Mouse (Mus musculus) liver, postnatal 0 days (tissue): ENCODE results near the gene Sox5. TPM values are rescaled to one million over a fixed set of nuclear protein-coding genes. Genes with fewer than 3 reads are reported as not detected.

Source experiments
- ATAC-seq: fragments of 200-750 bp; cut with Nextera tagmentation; 2 replicates; pipeline ENCODE4 v1.8.0; 2017; ENCODE audit warnings: mild to moderate bottlenecking, moderate library complexity
- DNase-seq: peaks from one replicate; pipeline ENCODE4 v3.0.0-alpha.2; 2016
- H3K27ac ChIP-seq: fragments of 300-500 bp; sonication (generic); 2 replicates; pipeline ENCODE4 v1.5.1; 2014; ENCODE audit warnings: antibody characterized with exemption, moderate library complexity, mild to moderate bottlenecking, low read depth
- H3K27me3 ChIP-seq: fragments of 300-500 bp; sonication (generic); 2 replicates; pipeline ENCODE4 v1.6.1; 2014; ENCODE audit warnings: low read length, control low read depth, mixed read lengths; ENCODE audit not compliant: insufficient read depth
- H3K36me3 ChIP-seq: fragments of 300-500 bp; sonication (generic); replicated peaks from 2 replicates; pipeline ENCODE4 v1.6.1; 2014; ENCODE audit warnings: mild to moderate bottlenecking, control low read depth, low read length, moderate library complexity, mixed read lengths; ENCODE audit not compliant: insufficient read depth
- H3K4me1 ChIP-seq: fragments of 300-500 bp; sonication (generic); 2 replicates; pipeline ENCODE4 v1.6.1; 2014; ENCODE audit warnings: antibody characterized with exemption, mild to moderate bottlenecking, control low read depth; ENCODE audit not compliant: insufficient read depth
- H3K4me2 ChIP-seq: fragments of 300-500 bp; sonication (generic); 2 replicates; pipeline ENCODE4 v1.6.1; 2014; ENCODE audit warnings: low read depth, mild to moderate bottlenecking, low read length, moderate library complexity, mixed read lengths
- H3K4me3 ChIP-seq: fragments of 300-500 bp; sonication (generic); 2 replicates; pipeline ENCODE4 v1.5.1; 2014; ENCODE audit warnings: low read depth, low read length
- H3K9ac ChIP-seq: fragments of 300-500 bp; sonication (generic); replicated peaks from 2 replicates; pipeline ENCODE4 v1.6.1; 2014; ENCODE audit warnings: mild to moderate bottlenecking, moderate library complexity
- H3K9me3 ChIP-seq: fragments of 300-500 bp; sonication (generic); 2 replicates; pipeline ENCODE4 v1.6.1; 2016; ENCODE audit warnings: mild to moderate bottlenecking, control low read depth, low read length, mixed read lengths
- CTCF ChIP-seq: sonication (generic); IDR thresholded peaks from 2 replicates; pipeline ENCODE4 v1.5.1; 2016; ENCODE audit warnings: antibody characterized with exemption, low read depth
- EP300 ChIP-seq: IDR thresholded peaks from 2 replicates; pipeline ENCODE4 v1.6.1; 2016; ENCODE audit warnings: antibody characterized with exemption, low read depth, mild to moderate bottlenecking
- WGBS: fragments of 180-500 bp; shearing (Covaris S2); extraction: QIAGEN DNeasy Blood & Tissue Kit; methylation state at CpG from one replicate; pipeline ENCODE4 v1.1.7; 2014; ENCODE audit not compliant: insufficient replicate concordance; 5-methylcytosine and 5-hydroxymethylcytosine counted together
- polyA plus RNA-seq: library from polyadenylated mRNA; unstranded; fragments of >200 nt; fragmentation: Nextera tagmentation; extraction: Ambion mirVana; gene quantifications from 2 replicates; pipeline ENCODE4 v1.2.1, GENCODE M21; 2015

Sox5 gene
- polyA plus RNA-seq, 1 experiment from 2014 or later = 7.5 TPM

DNA sequence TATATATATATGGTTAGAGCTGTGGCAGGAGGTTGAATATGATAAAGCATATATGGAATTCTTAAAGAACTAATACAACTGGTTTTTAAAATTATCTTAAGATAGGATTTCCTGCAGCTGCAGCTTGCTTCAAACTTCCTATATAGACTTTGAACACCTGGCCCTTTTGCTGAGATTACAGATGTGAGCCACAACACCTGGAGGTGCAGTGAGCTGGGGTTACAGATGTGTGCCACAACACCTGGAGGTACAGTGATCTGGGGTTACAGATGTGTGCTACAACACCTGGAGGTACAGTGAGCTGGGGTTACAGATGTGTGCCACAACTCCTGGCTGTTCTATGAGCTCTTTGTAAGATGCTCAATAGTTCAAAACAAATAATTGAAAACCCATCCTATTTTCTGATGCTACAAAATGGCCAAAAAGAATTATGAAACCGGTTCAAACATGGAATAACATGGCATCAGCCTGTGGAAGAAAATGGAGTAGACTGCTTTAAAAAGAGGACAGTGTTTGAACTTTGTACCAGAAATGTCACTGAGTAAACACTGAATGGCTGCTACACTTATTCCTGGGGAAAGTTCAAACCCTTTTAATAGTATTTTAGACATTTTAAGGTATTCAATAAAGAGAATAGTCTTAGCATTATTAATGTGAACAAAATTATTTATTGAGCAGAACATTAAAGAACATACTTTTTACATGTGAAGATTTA lies 695.5 kb downstream of the Sox5 start:
- DNase-seq (no peak), ATAC-seq (peak; percentile 74)
- Histone ChIP-seq H3K9ac (no peak overlapping the region), H3K9me3 (no peaks in the 10 kb centered on the region), H3K4me1 (peaks cover 9% of the 10 kb centered on the region), H3K36me3 (no peaks in the 10 kb centered on the region), H3K27me3 (no peaks in the 10 kb centered on the region), H3K4me3 (no peak overlapping the region), H3K4me2 (no peak overlapping the region), H3K27ac (no peak overlapping the region)
- 0 out of 2 replicates have a peak, but pooled peaks have one; percentile 12 for TF ChIP-seq EP300
- no peak for TF ChIP-seq CTCF
- 44% methylated on average over 1 of the region's 1 CpGs for WGBS

DNA sequence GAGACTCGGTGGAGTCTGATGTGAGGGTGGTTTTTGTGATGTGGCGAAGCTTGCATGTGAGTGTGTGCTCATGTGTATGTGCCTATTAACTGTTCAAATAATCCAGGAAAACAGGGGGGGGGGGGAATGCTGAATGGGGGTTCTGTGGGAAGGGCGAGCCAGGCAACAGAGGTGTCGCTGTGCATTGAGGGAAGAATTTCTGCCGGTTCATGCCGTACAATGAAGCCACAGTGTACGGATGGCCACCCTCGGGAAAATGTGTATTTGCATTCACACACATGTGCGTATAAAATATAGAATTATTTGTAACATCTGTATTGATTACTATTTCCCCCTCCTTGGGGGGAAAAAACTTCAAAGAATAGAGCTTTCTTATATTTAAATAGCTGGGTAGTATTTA lies 699.5 kb downstream of the Sox5 start:
- no peak for TF ChIP-seq EP300
- TF ChIP-seq CTCF = no peak
- Histone ChIP-seq H3K27ac (no peak overlapping the region), H3K4me2 (no peak overlapping the region), H3K4me1 (0 out of 2 replicates have a peak, but pooled peaks cover 2% of the 10 kb centered on the region), H3K27me3 (no peaks in the 10 kb centered on the region), H3K4me3 (no peak overlapping the region), H3K9ac (no peak overlapping the region), H3K9me3 (no peaks in the 10 kb centered on the region), H3K36me3 (no peaks in the 10 kb centered on the region)
- DNase-seq (no peak), ATAC-seq (no peak)
- 88% methylated on average over 9 of the region's 9 CpGs for WGBS

DNA sequence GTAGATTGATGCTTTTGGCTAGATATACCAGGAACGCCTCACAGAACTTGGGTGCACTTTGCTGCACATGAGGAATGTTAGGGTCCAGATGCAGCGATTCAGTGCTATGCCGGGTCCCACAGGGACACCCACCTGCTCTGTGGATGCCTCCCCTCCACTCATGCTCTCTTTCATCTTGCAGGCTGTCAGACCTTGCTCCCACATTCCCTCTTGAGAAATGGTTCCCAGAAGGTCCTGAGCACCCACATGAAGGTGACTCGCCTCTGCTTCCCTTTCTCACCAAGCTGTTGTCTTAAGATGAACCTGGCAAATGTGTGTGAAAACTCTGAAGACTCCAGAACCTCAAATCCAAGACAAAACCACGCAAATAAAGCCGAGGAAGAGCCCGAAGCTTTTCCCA lies 704.0 kb downstream of the Sox5 start:
- Histone ChIP-seq H3K4me3 (no peak overlapping the region), H3K36me3 (no peaks in the 10 kb centered on the region), H3K27me3 (no peaks in the 10 kb centered on the region), H3K27ac (no peak overlapping the region), H3K9me3 (no peaks in the 10 kb centered on the region), H3K4me1 (no peaks in the 10 kb centered on the region), H3K9ac (no peak overlapping the region), H3K4me2 (no peak overlapping the region)
- DNase-seq (no peak), ATAC-seq (no peak)
- TF ChIP-seq EP300 (no peak), CTCF (no peak)
- WGBS = 84% methylated on average over 7 of the region's 7 CpGs

DNA sequence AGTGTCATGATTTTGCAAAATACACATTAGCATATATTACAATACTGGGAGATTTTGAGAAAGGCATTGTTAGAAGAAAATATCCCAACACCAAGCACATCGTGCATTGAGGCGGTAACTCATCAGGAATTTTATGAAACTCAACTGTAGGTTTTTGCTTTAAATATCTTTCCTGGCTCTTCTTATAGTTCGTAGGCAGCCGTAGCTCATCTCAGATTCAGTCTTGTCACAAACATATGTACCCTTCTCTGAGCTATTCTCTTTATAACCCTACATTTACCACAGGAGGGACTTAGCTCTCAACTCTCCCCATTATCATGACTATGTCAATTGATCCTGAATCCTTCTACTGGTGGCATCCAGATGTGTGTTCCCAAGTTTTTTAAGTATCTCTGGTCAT lies 705.4 kb downstream of the Sox5 start:
- TF ChIP-seq EP300 (no peak), CTCF (no peak)
- Histone ChIP-seq H3K4me1 (no peaks in the 10 kb centered on the region), H3K27ac (no peak overlapping the region), H3K27me3 (no peaks in the 10 kb centered on the region), H3K4me3 (no peak overlapping the region), H3K36me3 (no peaks in the 10 kb centered on the region), H3K9me3 (no peaks in the 10 kb centered on the region), H3K4me2 (no peak overlapping the region), H3K9ac (no peak overlapping the region)
- ATAC-seq = no peak
- WGBS = 88% methylated on average over 4 of the region's 4 CpGs
- DNase-seq = no peak

DNA sequence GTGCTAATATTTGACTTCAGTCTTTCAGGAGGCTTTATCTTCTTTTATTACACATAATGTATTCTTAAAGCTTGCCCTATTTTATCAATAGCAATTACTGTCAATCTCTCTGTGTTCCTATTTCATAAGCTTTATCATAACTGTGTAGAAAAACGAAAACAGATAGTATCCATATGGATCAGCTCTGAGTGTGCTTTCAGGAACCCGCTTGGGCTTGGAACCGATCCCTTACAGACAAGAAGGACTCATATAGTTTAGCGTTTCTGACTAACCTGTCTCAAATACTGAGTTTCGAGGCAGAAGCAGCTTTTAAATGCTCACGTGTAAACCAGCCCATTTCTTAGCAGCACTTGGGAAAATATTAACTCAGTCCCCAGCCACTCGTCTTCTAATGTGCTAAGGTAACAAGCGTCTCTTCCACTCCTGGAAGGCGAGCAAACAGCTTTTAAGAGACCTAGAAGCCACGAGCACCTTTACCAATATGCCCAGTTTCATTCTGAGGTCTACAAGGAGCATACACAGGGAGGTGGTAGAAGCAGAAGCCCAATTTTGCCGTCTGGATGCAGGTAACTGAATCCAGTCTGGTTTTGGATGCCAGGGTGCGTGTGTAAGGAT lies 706.3 kb downstream of the Sox5 start:
- H3K4me2 ChIP-seq = no peak overlapping the region
- DNase-seq = no peak
- ATAC-seq = no peak
- WGBS = 76% methylated on average over 12 of the region's 12 CpGs
- H3K4me3 ChIP-seq = no peak overlapping the region
- no peak overlapping the region for H3K27ac ChIP-seq
- H3K4me1 ChIP-seq = no peaks in the 10 kb centered on the region
- H3K36me3 ChIP-seq = no peaks in the 10 kb centered on the region
- no peak overlapping the region for H3K9ac ChIP-seq
- no peak for TF ChIP-seq CTCF
- no peak for TF ChIP-seq EP300
- no peaks in the 10 kb centered on the region for H3K27me3 ChIP-seq
- no peaks in the 10 kb centered on the region for H3K9me3 ChIP-seq

DNA sequence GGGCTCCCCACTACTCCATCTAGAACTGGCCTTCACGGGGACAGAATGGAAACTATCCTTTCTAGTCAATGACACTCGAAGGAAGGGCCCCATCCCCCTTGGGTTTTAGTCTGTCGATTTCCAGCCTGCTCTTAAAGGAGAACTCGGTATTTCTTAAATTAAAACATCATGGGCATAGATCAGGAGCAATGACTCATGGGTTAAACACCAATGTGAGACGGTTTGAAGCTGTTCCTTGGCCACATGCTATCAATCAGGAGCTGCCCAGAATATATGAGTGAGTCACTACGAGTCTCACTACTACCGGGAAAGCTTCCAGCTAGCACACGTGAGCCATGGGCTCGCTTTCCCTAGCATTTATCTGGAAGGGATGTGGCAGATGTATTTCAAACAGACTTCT lies 707.0 kb downstream of the Sox5 start:
- no peak for ATAC-seq
- Histone ChIP-seq H3K27me3 (no peaks in the 10 kb centered on the region), H3K4me3 (no peak overlapping the region), H3K27ac (no peak overlapping the region), H3K9me3 (no peaks in the 10 kb centered on the region), H3K4me1 (no peaks in the 10 kb centered on the region), H3K4me2 (no peak overlapping the region), H3K9ac (no peak overlapping the region), H3K36me3 (no peaks in the 10 kb centered on the region)
- WGBS = 65% methylated on average over 9 of the region's 9 CpGs
- TF ChIP-seq CTCF = no peak
- DNase-seq = no peak
